Mouse (Mus musculus): Measurements from ENCODE around the gene Katna1.

DNA sequence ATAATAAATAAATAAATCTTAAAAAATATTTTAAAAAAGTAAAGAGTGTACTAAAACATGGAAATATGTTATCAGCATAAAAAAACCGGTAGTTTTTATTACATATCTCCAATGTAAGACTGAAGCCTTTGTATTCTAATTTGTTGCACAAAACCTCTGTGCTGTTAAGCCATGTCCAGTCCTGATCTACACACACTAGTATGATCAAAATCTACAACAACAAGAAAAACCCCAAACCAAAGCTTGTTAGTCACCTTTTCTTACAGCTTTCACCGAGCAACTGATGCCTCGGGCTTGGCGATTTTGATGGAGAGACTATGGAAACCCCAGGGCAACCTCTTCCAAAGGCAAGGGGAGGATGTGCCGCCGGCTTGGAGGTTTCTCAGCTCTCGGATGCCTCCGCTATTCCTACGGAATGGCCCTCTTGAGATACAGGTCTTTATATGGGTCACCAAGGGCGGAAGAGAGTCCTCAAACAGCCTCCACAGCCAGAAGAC, 66.5 kb downstream of the Katna1 start:
- TF ChIP-seq ZC3H11A (IDR thresholded peaks at IDR 0.05; ENCODE audit: low read depth, low read length) (no peak), POLR2A (IDR thresholded peaks at IDR 0.05; ENCODE audit: control insufficient read depth in 1 of 2, insufficient read depth in 1 of 2, low read depth in 1 of 2, low read length in 2 of 2, poor library complexity in 1 of 2) (peak in 1 of 2 experiments; percentile 91; a peak in 2 of 4 replicates), EP300 (IDR thresholded peaks at IDR 0.05; ENCODE audit: low read depth in 1 of 2, low read length in 2 of 2) (no peak), CTCF (IDR thresholded peaks at IDR 0.05 in 2 of 3, conservative IDR thresholded peaks at IDR 0.05 in 1 of 3; ENCODE audit: control insufficient read depth in 1 of 3, insufficient read depth in 1 of 3, low read depth in 2 of 3, low read length in 3 of 3, poor library complexity in 1 of 3, severe bottlenecking in 1 of 3) (no peak), POLR2AphosphoS5 (IDR thresholded peaks at IDR 0.05; ENCODE audit: borderline replicate concordance, low read depth, low read length) (no peak), MEF2A (IDR thresholded peaks at IDR 0.05; ENCODE audit: extremely low read depth, insufficient replicate concordance, low read depth, low read length, poor library complexity, severe bottlenecking) (no peak), NRF1 (IDR thresholded peaks at IDR 0.05; ENCODE audit: insufficient read depth, low read depth, low read length, poor library complexity, severe bottlenecking) (no peak), CHD2 (IDR thresholded peaks at IDR 0.05; ENCODE audit: low read length) (no peak), SIN3A (IDR thresholded peaks at IDR 0.05; ENCODE audit: low read length) (no peak), E2F4 (IDR thresholded peaks at IDR 0.05; ENCODE audit: borderline replicate concordance, low read depth, low read length) (no peak)

Data from MEL (cell line).